Mouse (Mus musculus): ENCODE results near the gene Gmcl1. TPM values are rescaled to one million over a fixed set of nuclear protein-coding genes. Genes with fewer than 3 reads are reported as not detected.

The Gmcl1 gene
- total and polyA plus RNA-seq, 3 experiments, result 17.6 to 21.3 (median 20.5) TPM

DNA sequence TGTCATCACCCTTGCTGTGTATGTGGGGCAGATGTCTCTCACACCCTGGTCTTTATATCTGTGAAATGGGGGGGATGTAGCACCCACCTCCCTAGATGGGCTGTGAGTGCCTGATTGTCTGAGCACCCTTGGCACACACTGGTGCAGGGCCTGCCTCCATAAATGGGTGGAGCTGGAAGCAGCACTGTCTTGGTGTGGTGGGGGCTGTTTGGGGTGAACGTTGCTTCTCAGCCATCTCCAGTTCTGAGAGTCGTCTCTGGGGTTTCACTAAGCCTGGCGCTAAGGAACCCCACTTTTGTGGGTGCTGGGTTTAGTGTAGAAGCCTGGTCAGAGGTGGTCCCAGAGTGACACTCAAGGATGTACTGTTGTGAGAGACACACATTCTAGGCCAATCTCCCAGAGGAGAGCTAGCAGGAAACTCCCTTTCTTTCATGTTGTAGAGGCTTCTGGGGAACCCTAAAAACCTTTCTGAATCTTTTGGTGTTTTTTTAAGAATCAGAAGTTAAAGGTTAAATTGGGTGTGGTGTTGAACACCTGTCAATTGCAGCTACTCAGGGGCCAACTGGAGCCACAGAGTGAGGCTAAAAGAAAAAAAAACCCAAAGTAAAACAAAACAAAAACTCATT lies 88.3 kb downstream of the Gmcl1 start:
- Histone ChIP-seq H3K9me3 (replicated peaks) (no peaks in the 10 kb centered on the region), H3K36me3 (replicated peaks) (peaks cover 31% of the 10 kb centered on the region), H3K27me3 (ENCODE audit: insufficient read depth, low read length) (no peaks in the 10 kb centered on the region), H3K4me3 (ENCODE audit: low read depth, low read length) (no peak overlapping the region), H3K4me1 (ENCODE audit: insufficient read depth, low read depth, low read length) (peaks cover 44% of the 10 kb centered on the region)
- no peak for TF ChIP-seq GATA1 (IDR thresholded peaks at IDR 0.05; ENCODE audit: borderline replicate concordance, low read length)
- TF ChIP-seq POLR2AphosphoS5 (IDR thresholded peaks at IDR 0.05; ENCODE audit: insufficient replicate concordance, low read depth, low read length), result no peak
- TF ChIP-seq GATA2 (IDR thresholded peaks at IDR 0.05; ENCODE audit: borderline replicate concordance, low read depth, low read length), result no peak
- TF ChIP-seq CTCF (IDR thresholded peaks at IDR 0.05; ENCODE audit: low read depth, low read length), result no peak
- TF ChIP-seq TAL1 (conservative IDR thresholded peaks at IDR 0.05; ENCODE audit: low read depth, low read length), result no peak
- ATAC-seq (ENCODE audit: extremely low read depth, insufficient number of reproducible peaks, low FRiP score, poor library complexity, severe bottlenecking) (no peak), DNase-seq (ENCODE audit: low spot score) (no peak)

Other genes starting within 250 kb of the Gmcl1 start
- gene Pcbp1, start 207.1 kb downstream of the Gmcl1 start, total RNA-seq (2014; fragmentation: Nextera tagmentation), result 190 and 191 TPM in 2 replicates
- 94.9 and 101 TPM in 2 replicates for gene Pcbp1, start 207.1 kb downstream of the Gmcl1 start, total RNA-seq (2017)
- gene Pcbp1, start 207.1 kb downstream of the Gmcl1 start, polyA plus RNA-seq (2012), result 1,039 and 1,367 TPM in 2 replicates
- gene Asprv1, start 105.2 kb downstream of the Gmcl1 start, total RNA-seq (2014; fragmentation: Nextera tagmentation), result not detected in 2 replicates
- 0.23 and 0.33 TPM in 2 replicates for gene Asprv1, start 105.2 kb downstream of the Gmcl1 start, total RNA-seq (2017)
- gene Asprv1, start 105.2 kb downstream of the Gmcl1 start, polyA plus RNA-seq (2012), result not detected in 2 replicates
- 47.4 and 72.4 TPM in 2 replicates for gene Mxd1, start 64.2 kb downstream of the Gmcl1 start, total RNA-seq (2014; fragmentation: Nextera tagmentation)
- 104 and 116 TPM in 2 replicates for gene Mxd1, start 64.2 kb downstream of the Gmcl1 start, total RNA-seq (2017)
- 4.8 and 6.6 TPM in 2 replicates for gene Mxd1, start 64.2 kb downstream of the Gmcl1 start, polyA plus RNA-seq (2012)
- 87.0 and 90.8 TPM in 2 replicates for gene Snrnp27, start 48.9 kb downstream of the Gmcl1 start, total RNA-seq (2014; fragmentation: Nextera tagmentation)
- gene Snrnp27, start 48.9 kb downstream of the Gmcl1 start, total RNA-seq (2017), result 84.4 and 85.9 TPM in 2 replicates
- gene Snrnp27, start 48.9 kb downstream of the Gmcl1 start, polyA plus RNA-seq (2012), result 167 and 193 TPM in 2 replicates
- 0.68 and 3.5 TPM in 2 replicates for gene Anxa4, start 60.2 kb upstream of the Gmcl1 start, total RNA-seq (2014; fragmentation: Nextera tagmentation)
- gene Anxa4, start 60.2 kb upstream of the Gmcl1 start, total RNA-seq (2017), result 12.0 and 15.6 TPM in 2 replicates
- gene Anxa4, start 60.2 kb upstream of the Gmcl1 start, polyA plus RNA-seq (2012), result 1.0 TPM in 2 replicates
- 181 and 183 TPM in 2 replicates for gene Aak1, start 116.1 kb upstream of the Gmcl1 start, total RNA-seq (2014; fragmentation: Nextera tagmentation)
- 14.6 and 15.8 TPM in 2 replicates for gene Aak1, start 116.1 kb upstream of the Gmcl1 start, total RNA-seq (2017)
- 36.3 and 41.0 TPM in 2 replicates for gene Aak1, start 116.1 kb upstream of the Gmcl1 start, polyA plus RNA-seq (2012)